Mouse (Mus musculus): ENCODE data around the gene Tmem95. TPM values are rescaled to one million over a fixed set of nuclear protein-coding genes. Genes with fewer than 3 reads are reported as not detected.

The Tmem95 gene
- polyA plus RNA-seq, 1 experiment from 2014 or later = 0.25 TPM

DNA sequence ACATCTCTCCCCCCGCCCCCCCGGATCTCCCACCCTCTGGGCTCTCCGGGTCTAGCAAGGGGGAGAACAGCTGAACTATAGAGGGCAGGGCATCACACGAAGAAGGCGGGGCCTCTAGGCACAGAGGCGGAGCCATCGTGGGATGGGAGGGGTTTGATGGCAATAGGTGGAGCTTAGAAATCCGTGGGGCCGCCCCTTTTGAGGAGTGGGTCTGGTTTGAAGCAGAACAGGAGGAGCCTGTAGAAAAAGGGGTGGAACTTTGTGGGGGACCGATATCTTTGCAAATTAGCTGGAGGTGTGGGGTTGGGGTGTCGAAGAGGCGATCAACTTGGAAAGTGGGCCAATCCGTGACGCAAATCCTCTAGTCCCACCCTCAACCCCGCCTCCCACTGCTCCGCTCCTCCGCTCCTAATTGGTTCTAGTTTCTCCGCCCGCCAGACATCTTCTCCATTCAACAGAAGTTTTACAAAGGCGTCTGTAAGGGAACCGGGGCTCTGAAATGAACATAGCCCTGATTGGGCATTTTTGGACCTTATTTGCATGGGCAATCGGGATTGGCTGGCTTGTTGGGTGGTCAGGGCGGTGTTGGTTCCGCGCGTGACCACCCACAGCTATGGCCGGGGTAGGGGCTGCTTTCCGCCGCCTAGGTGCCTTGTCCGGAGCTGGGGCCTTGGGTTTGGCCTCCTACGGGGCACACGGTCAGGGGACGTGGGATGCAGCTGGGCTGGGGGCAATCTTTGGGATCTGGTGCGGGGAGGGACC lies 39.7 kb downstream of the Tmem95 start, which contains the start of gene Tmem256:
Gene Tmem256, plus strand, starts transcription at position 563 of the 762 bp plus-strand sequence.
- peak within 1 kb of the TSS; percentile 67 for H3K4me3 ChIP-seq (ENCODE audit: low read depth, low read length)
- no peaks in the 10 kb centered on the region for H3K9me3 ChIP-seq (ENCODE audit: control insufficient read depth, low read length)
- WGBS = 0% methylated on average over 34 of the region's 34 CpGs
- H3K4me1 ChIP-seq (replicated peaks; ENCODE audit: control insufficient read depth, insufficient read depth) = peaks cover 5% of the 10 kb centered on the region
- peak within 1 kb of the TSS; percentile 82 for H3K9ac ChIP-seq (ENCODE audit: low read length)
- H3K36me3 ChIP-seq (ENCODE audit: control insufficient read depth, insufficient read depth, low read length) = 0 out of 2 replicates have a peak, but pooled peaks cover 2% of the 10 kb centered on the region
- ATAC-seq (ENCODE audit: low FRiP score, low TSS enrichment) (peak; percentile 93), DNase-seq (ENCODE audit: low spot score) (peak; percentile 97)
- peak within 1 kb of the TSS; percentile 87 for H3K27ac ChIP-seq (replicated peaks)
- H3K4me2 ChIP-seq (replicated peaks; ENCODE audit: low read depth) = peak within 1 kb of the TSS; percentile 77
- TF ChIP-seq EP300 (optimal IDR thresholded peaks at IDR 0.05) = peak; percentile 81
- TF ChIP-seq CTCF (IDR thresholded peaks at IDR 0.05; ENCODE audit: low read depth) = no peak; the same call in 1 of the 2 replicates
- H3K27me3 ChIP-seq (ENCODE audit: control insufficient read depth, insufficient read depth, low read length) = no peaks in the 10 kb centered on the region

DNA sequence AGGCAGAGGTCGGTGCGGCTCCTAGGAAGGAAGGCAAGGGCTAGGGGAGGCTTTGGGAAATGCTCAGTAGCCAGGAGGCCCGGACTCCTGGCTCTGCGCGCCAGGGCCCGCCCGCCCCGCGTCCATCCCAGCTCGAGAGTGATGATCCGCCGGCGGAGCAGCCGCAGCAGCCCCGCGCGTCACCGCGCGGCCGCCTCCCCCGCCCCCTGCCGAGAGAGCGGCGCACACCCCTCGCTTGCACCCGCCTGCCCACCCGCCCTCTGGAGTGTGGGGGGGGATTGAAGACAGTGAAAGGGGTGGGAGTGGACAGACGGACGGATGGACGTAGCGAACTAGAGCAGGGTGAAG lies 40.2 kb downstream of the Tmem95 start, which contains the start of gene Nlgn2:
Gene Nlgn2, minus strand, starts transcription at position 181 of the 348 bp plus-strand sequence.
- 0 out of 2 replicates have a peak, but pooled peaks cover 2% of the 10 kb centered on the region for H3K36me3 ChIP-seq (ENCODE audit: control insufficient read depth, insufficient read depth, low read length)
- no peak for TF ChIP-seq EP300 (optimal IDR thresholded peaks at IDR 0.05)
- peak; percentile 40; the same call in 1 of the 2 replicates for TF ChIP-seq CTCF (IDR thresholded peaks at IDR 0.05; ENCODE audit: low read depth)
- peak within 1 kb of the TSS; percentile 67 for H3K4me3 ChIP-seq (ENCODE audit: low read depth, low read length)
- peaks cover 5% of the 10 kb centered on the region for H3K4me1 ChIP-seq (replicated peaks; ENCODE audit: control insufficient read depth, insufficient read depth)
- H3K4me2 ChIP-seq (replicated peaks; ENCODE audit: low read depth) = peak within 1 kb of the TSS; percentile 77
- peak within 1 kb of the TSS; percentile 82 for H3K9ac ChIP-seq (ENCODE audit: low read length)
- no peaks in the 10 kb centered on the region for H3K9me3 ChIP-seq (ENCODE audit: control insufficient read depth, low read length)
- no peak for DNase-seq (ENCODE audit: low spot score)
- ATAC-seq (ENCODE audit: low FRiP score, low TSS enrichment) = peak; percentile 65
- WGBS = 2% methylated on average over 30 of the region's 32 CpGs
- peak within 1 kb of the TSS; percentile 87 for H3K27ac ChIP-seq (replicated peaks)
- H3K27me3 ChIP-seq (ENCODE audit: control insufficient read depth, insufficient read depth, low read length) = no peaks in the 10 kb centered on the region

- peak overlapping the region; percentile 67 for H3K4me3 ChIP-seq (ENCODE audit: low read depth, low read length)
- ATAC-seq (ENCODE audit: low FRiP score, low TSS enrichment) (no peak), DNase-seq (ENCODE audit: low spot score) (peak; percentile 37)
- WGBS = 2% methylated on average over 42 of the region's 52 CpGs
- H3K36me3 ChIP-seq (ENCODE audit: control insufficient read depth, insufficient read depth, low read length) = 0 out of 2 replicates have a peak, but pooled peaks cover 2% of the 10 kb centered on the region
- H3K9ac ChIP-seq (ENCODE audit: low read length) = peak overlapping the region; percentile 65
- peaks cover 5% of the 10 kb centered on the region for H3K4me1 ChIP-seq (replicated peaks; ENCODE audit: control insufficient read depth, insufficient read depth)
- TF ChIP-seq EP300 (optimal IDR thresholded peaks at IDR 0.05) (no peak), CTCF (IDR thresholded peaks at IDR 0.05; ENCODE audit: low read depth) (no peak)
- H3K27ac ChIP-seq (replicated peaks) = peak overlapping the region; percentile 69
- peak overlapping the region; percentile 77 for H3K4me2 ChIP-seq (replicated peaks; ENCODE audit: low read depth)
- no peaks in the 10 kb centered on the region for H3K9me3 ChIP-seq (ENCODE audit: control insufficient read depth, low read length)
- no peaks in the 10 kb centered on the region for H3K27me3 ChIP-seq (ENCODE audit: control insufficient read depth, insufficient read depth, low read length)
Observed at GRCm38 (mm10) chr11:69836703-69837576, 40.9 kb downstream of the Tmem95 start.

DNA sequence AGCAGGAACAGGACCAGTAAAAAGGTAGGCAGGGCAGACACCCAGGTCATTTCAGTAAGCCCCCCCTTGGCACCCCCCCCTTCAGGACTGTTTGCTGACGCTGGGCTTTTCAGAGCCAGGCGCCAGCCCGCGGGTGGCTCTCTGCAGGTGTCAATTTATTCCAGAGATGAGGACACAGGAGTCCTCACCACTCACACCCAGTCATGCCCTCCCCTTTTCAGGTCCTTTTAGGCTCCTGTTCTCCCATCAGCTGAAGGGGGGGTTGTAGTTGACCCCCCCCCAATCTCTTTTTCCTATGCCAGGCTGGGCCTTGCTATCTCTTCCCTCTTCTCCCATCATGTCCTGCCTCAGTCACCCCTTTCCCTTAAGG lies 41.9 kb downstream of the Tmem95 start:
- Histone ChIP-seq H3K4me1 (replicated peaks; ENCODE audit: control insufficient read depth, insufficient read depth) (peaks cover 5% of the 10 kb centered on the region), H3K9me3 (ENCODE audit: control insufficient read depth, low read length) (no peaks in the 10 kb centered on the region), H3K27me3 (ENCODE audit: control insufficient read depth, insufficient read depth, low read length) (no peaks in the 10 kb centered on the region), H3K4me2 (replicated peaks; ENCODE audit: low read depth) (peak overlapping the region; percentile 77), H3K36me3 (ENCODE audit: control insufficient read depth, insufficient read depth, low read length) (0 out of 2 replicates have a peak, but pooled peaks cover 2% of the 10 kb centered on the region), H3K27ac (replicated peaks) (no peak overlapping the region), H3K9ac (ENCODE audit: low read length) (no peak overlapping the region), H3K4me3 (ENCODE audit: low read depth, low read length) (no peak overlapping the region)
- WGBS = 20% methylated on average over 4 of the region's 4 CpGs
- TF ChIP-seq EP300 (optimal IDR thresholded peaks at IDR 0.05) (no peak), CTCF (IDR thresholded peaks at IDR 0.05; ENCODE audit: low read depth) (no peak)
- ATAC-seq (ENCODE audit: low FRiP score, low TSS enrichment) = no peak
- DNase-seq (ENCODE audit: low spot score) = no peak

- Histone ChIP-seq H3K4me3 (ENCODE audit: low read depth, low read length) (no peak overlapping the region), H3K9ac (ENCODE audit: low read length) (0 out of 2 replicates have a peak overlapping the region, but pooled peaks have one; percentile 8), H3K36me3 (ENCODE audit: control insufficient read depth, insufficient read depth, low read length) (0 out of 2 replicates have a peak, but pooled peaks cover 2% of the 10 kb centered on the region), H3K9me3 (ENCODE audit: control insufficient read depth, low read length) (no peaks in the 10 kb centered on the region), H3K4me1 (replicated peaks; ENCODE audit: control insufficient read depth, insufficient read depth) (peaks cover 5% of the 10 kb centered on the region), H3K27me3 (ENCODE audit: control insufficient read depth, insufficient read depth, low read length) (no peaks in the 10 kb centered on the region), H3K4me2 (replicated peaks; ENCODE audit: low read depth) (peak overlapping the region; percentile 77; the same call in 1 of the 2 replicates), H3K27ac (replicated peaks) (no peak overlapping the region)
- DNase-seq (ENCODE audit: low spot score) (no peak), ATAC-seq (ENCODE audit: low FRiP score, low TSS enrichment) (no peak)
- no peak for TF ChIP-seq EP300 (optimal IDR thresholded peaks at IDR 0.05)
- no peak for TF ChIP-seq CTCF (IDR thresholded peaks at IDR 0.05; ENCODE audit: low read depth)
- WGBS = 36% methylated on average over 9 of the region's 9 CpGs
Observed at GRCm38 (mm10) chr11:69835326-69835965, 42.4 kb downstream of the Tmem95 start.
